Mouse (Mus musculus) neural tube, embryonic 15.5 days (tissue): ENCODE measurements around the gene Gnb1l. TPM values are rescaled to one million over a fixed set of nuclear protein-coding genes. Genes with fewer than 3 reads are reported as not detected.
A peak's percentile ranks its signal among the peaks of the same experiment; 100 is the strongest.

Experiments
- ATAC-seq: fragments of 200-750 bp; cut with Nextera tagmentation; 2 replicates; pipeline ENCODE4 v1.8.0; 2017; ENCODE audit warnings: mild to moderate bottlenecking, moderate TSS enrichment, moderate library complexity; ENCODE audit not compliant: low FRiP score
- H3K27ac ChIP-seq: fragments of 300-500 bp; sonication (generic); replicated peaks from 2 replicates; pipeline ENCODE4 v1.5.1; 2015; ENCODE audit warnings: mild to moderate bottlenecking, inconsistent platforms
- H3K27me3 ChIP-seq: fragments of 300-500 bp; sonication (generic); replicated peaks from 2 replicates; pipeline ENCODE4 v1.6.1; 2015; ENCODE audit warnings: inconsistent platforms
- H3K36me3 ChIP-seq: fragments of 300-500 bp; sonication (generic); 2 replicates; pipeline ENCODE4 v1.6.1; 2015; ENCODE audit warnings: inconsistent platforms
- H3K4me1 ChIP-seq: fragments of 300-500 bp; sonication (generic); 2 replicates; pipeline ENCODE4 v1.6.1; 2015; ENCODE audit warnings: inconsistent platforms
- H3K4me2 ChIP-seq: fragments of 300-500 bp; sonication (generic); 2 replicates; pipeline ENCODE4 v1.6.1; 2015; ENCODE audit warnings: inconsistent platforms, mild to moderate bottlenecking, moderate library complexity
- H3K4me3 ChIP-seq: fragments of 300-500 bp; sonication (generic); replicated peaks from 2 replicates; pipeline ENCODE4 v1.5.1; 2015; ENCODE audit warnings: mild to moderate bottlenecking, inconsistent platforms
- H3K9ac ChIP-seq: fragments of 300-500 bp; sonication (generic); replicated peaks from 2 replicates; pipeline ENCODE4 v1.6.1; 2015; ENCODE audit warnings: mild to moderate bottlenecking, inconsistent platforms
- H3K9me3 ChIP-seq: fragments of 300-500 bp; sonication (generic); replicated peaks from 2 replicates; pipeline ENCODE4 v1.6.1; 2016; ENCODE audit warnings: inconsistent platforms
- WGBS: fragments of 180-500 bp; shearing (Covaris S2); methylation state at CpG from one replicate; pipeline ENCODE4 v1.1.7; 2015; ENCODE audit warnings: mixed read lengths; 5-methylcytosine and 5-hydroxymethylcytosine counted together
- polyA plus RNA-seq: library from polyadenylated mRNA; unstranded; fragments of >200 nt; fragmentation: Nextera tagmentation; extraction: Ambion mirVana; gene quantifications from 2 replicates; pipeline ENCODE4 v1.2.1, GENCODE M21; 2015

Gene Gnb1l
- polyA plus RNA-seq, 1 experiment from 2014 or later, result 16.1 TPM

- Histone ChIP-seq H3K4me3 (no peak overlapping the region), H3K36me3 (no peaks in the 10 kb centered on the region), H3K4me1 (peaks cover 49% of the 10 kb centered on the region), H3K9me3 (no peaks in the 10 kb centered on the region), H3K27ac (no peak overlapping the region), H3K27me3 (peaks cover 93% of the 10 kb centered on the region), H3K9ac (no peak overlapping the region), H3K4me2 (no peak overlapping the region)
- WGBS, result 19% methylated on average over 9 of the region's 9 CpGs
- ATAC-seq, result no peak
These were observed 90.6 kb downstream of the Gnb1l start for GRCm38 (mm10) chr16:18589080-18589621.

- ATAC-seq, result no peak
- WGBS, result 1% methylated on average over 48 of the region's 48 CpGs
- H3K9ac ChIP-seq, result no peak within 1 kb of the TSS
These were observed 91.6 kb downstream of the Gnb1l start, which contains the start of gene Tbx1 for GRCm38 (mm10) chr16:18589804-18590790. Gene Tbx1 (minus strand): TSS chr16:18590671.

DNA sequence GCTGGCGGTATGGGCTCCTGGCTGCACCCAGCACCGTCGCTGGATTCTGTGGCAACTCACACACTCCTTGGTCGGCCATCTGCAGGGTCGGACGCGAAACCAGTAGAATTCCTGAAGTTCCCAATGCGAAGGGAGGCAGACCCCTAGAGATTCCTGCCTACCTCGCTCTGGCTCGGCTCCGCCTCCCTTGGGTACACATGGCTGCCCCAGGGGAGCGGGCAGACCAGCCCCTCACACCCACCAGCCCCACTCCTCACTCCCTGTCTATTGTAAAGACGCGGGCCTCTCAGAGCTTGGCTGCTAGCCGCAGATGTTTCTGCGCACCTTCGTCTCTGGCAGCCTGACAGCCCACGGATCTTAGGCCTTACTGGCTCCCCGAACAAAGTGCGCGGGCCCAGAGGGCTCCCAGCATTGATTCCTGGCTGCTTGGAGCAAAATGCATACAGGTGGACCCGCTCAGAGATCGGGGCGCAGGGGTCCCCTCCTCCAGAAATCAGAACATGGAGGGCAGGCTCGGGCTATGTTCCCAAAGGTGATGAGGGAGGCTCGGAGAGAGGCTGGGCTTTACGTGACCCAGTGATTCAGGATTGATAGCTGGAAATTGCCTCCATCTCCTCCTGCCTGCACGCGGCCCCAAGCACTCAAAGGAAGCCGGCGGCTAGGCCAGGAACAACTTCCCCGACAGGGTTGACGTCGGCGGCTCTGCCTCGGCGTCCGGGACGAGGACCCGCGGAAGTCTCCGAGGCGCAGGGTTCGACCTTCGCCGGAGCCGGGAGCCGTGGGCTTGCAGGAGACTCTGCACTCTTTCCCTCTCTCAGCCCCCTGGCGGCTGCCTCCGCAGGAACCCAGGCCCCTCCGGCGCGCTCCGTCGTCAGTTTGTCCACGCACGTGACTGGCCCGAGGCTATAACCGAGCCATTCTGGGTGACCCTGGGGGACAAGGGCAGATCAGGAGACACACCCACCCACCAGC, 92.8 kb downstream of the Gnb1l start:
- no peaks in the 10 kb centered on the region for H3K36me3 ChIP-seq
- WGBS, result 2% methylated on average over 53 of the region's 59 CpGs
- no peak overlapping the region for H3K9ac ChIP-seq
- H3K4me1 ChIP-seq, result peaks cover 40% of the 10 kb centered on the region
- no peak overlapping the region for H3K27ac ChIP-seq
- peaks cover 83% of the 10 kb centered on the region for H3K27me3 ChIP-seq
- peak overlapping the region; percentile 47 for H3K4me2 ChIP-seq
- no peak for ATAC-seq
- H3K4me3 ChIP-seq, result peak overlapping the region; percentile 17; the same call in 1 of the 2 replicates
- no peaks in the 10 kb centered on the region for H3K9me3 ChIP-seq

More at GRCm38 (mm10) chr16:18589804-18590790, 91.6 kb downstream of the Gnb1l start, which contains the start of gene Tbx1:
- Histone ChIP-seq H3K4me2 (peak within 1 kb of the TSS; percentile 47), H3K27ac (no peak within 1 kb of the TSS), H3K4me1 (peaks cover 49% of the 10 kb centered on the region), H3K9me3 (no peaks in the 10 kb centered on the region), H3K27me3 (peaks cover 91% of the 10 kb centered on the region), H3K36me3 (no peaks in the 10 kb centered on the region), H3K4me3 (peak within 1 kb of the TSS; percentile 17)

GRCm38 (mm10) chr16:18593930-18594329, 95.4 kb downstream of the Gnb1l start:
- Histone ChIP-seq H3K4me2 (no peak overlapping the region), H3K4me3 (no peak overlapping the region), H3K9ac (no peak overlapping the region), H3K4me1 (peaks cover 20% of the 10 kb centered on the region), H3K9me3 (no peaks in the 10 kb centered on the region), H3K27ac (no peak overlapping the region), H3K36me3 (no peaks in the 10 kb centered on the region), H3K27me3 (peaks cover 68% of the 10 kb centered on the region)
- 71% methylated on average over 2 of the region's 2 CpGs for WGBS
- ATAC-seq, result no peak

- Histone ChIP-seq H3K9ac (no peak overlapping the region), H3K27ac (no peak overlapping the region), H3K4me1 (peaks cover 7% of the 10 kb centered on the region), H3K4me2 (no peak overlapping the region), H3K9me3 (no peaks in the 10 kb centered on the region), H3K36me3 (no peaks in the 10 kb centered on the region), H3K27me3 (peaks cover 45% of the 10 kb centered on the region), H3K4me3 (no peak overlapping the region)
- ATAC-seq, result no peak
- 59% methylated on average over 5 of the region's 5 CpGs for WGBS
These were observed 97.7 kb downstream of the Gnb1l start for GRCm38 (mm10) chr16:18596255-18596654.

DNA sequence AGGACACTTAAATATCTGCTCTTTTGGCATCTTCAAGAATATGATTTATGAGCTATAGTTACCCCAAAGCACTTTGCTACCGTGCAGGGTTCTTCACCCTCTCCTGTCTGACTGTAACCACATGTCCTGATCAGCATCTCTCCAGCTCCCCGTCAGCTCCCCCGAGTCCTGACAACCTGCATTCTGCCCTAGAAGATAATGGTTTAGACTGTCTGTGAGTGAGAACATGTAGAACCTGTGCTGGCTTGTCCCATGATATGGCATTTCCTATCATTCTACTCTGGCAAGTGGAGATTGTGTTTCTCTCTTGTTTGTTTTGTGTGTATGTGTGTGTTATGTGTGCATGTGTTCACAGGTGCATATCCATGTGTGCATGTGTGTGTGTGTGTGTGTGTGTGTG, 99.5 kb downstream of the Gnb1l start:
- H3K36me3 ChIP-seq, result no peaks in the 10 kb centered on the region
- peaks cover 30% of the 10 kb centered on the region for H3K27me3 ChIP-seq
- no peak overlapping the region for H3K4me2 ChIP-seq
- H3K27ac ChIP-seq, result no peak overlapping the region
- H3K9ac ChIP-seq, result no peak overlapping the region
- no peaks in the 10 kb centered on the region for H3K9me3 ChIP-seq
- no peak overlapping the region for H3K4me3 ChIP-seq
- ATAC-seq, result no peak
- no peaks in the 10 kb centered on the region for H3K4me1 ChIP-seq
- 77% methylated on average over 3 of the region's 3 CpGs for WGBS

DNA sequence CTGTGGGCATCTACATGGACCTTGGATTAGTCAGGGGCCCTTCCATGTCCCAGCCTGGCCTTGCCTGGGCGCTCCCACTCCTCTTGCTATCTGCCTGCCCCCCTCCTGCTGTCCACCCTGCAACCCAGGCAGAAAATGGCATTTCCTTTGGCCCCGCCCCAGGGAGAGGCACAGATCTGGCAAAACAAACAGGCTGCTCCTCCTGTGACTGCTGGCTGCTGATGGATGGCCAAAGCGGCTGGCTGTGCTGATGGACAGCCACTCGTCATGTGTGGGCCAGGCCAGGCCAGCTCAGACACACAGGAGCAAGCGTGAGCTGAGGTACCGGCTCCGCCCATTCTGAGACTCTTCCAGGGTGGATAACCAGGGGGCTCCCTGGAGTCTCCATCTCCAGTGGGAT, 102.9 kb downstream of the Gnb1l start:
- no peaks in the 10 kb centered on the region for H3K9me3 ChIP-seq
- H3K36me3 ChIP-seq, result no peaks in the 10 kb centered on the region
- H3K4me3 ChIP-seq, result no peak overlapping the region
- H3K27me3 ChIP-seq, result peaks cover 8% of the 10 kb centered on the region
- no peak for ATAC-seq
- H3K27ac ChIP-seq, result no peak overlapping the region
- 69% methylated on average over 7 of the region's 7 CpGs for WGBS
- no peaks in the 10 kb centered on the region for H3K4me1 ChIP-seq
- no peak overlapping the region for H3K9ac ChIP-seq
- H3K4me2 ChIP-seq, result no peak overlapping the region

DNA sequence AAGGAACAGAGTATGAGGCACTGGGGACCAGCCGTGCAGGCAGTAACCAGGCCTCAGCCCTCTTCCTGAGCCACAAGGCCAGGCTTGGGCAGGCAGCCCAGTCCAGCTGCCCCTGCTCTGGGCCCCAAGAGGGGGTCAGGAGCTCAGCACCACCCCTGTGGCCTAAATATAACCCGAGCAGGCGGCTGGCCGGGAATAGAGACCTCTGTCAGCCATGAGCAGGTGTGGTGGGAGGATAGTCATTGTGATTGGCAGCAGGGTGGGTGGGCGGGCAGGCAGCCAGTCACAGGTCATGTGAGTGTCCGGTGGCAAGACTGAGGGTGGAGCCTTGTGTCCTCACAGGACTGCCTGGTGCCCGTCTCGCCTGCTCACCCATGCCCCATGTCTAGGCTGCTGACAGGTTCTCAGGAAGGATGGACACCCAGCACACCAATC, 105.8 kb downstream of the Gnb1l start:
- Histone ChIP-seq H3K4me1 (peaks cover 4% of the 10 kb centered on the region; the same call in 1 of the 2 replicates), H3K9ac (no peak overlapping the region), H3K4me2 (no peak overlapping the region), H3K4me3 (no peak overlapping the region), H3K27ac (no peak overlapping the region), H3K9me3 (no peaks in the 10 kb centered on the region), H3K36me3 (no peaks in the 10 kb centered on the region), H3K27me3 (peaks cover 7% of the 10 kb centered on the region; the same call in 1 of the 2 replicates)
- no peak for ATAC-seq
- 67% methylated on average over 8 of the region's 8 CpGs for WGBS

GRCm38 (mm10) chr16:18605705-18606104, 107.2 kb downstream of the Gnb1l start:
- no peak for ATAC-seq
- Histone ChIP-seq H3K4me2 (no peak overlapping the region), H3K4me1 (peaks cover 4% of the 10 kb centered on the region; the same call in 1 of the 2 replicates), H3K27ac (no peak overlapping the region), H3K27me3 (peaks cover 10% of the 10 kb centered on the region; the same call in 1 of the 2 replicates), H3K9me3 (no peaks in the 10 kb centered on the region), H3K4me3 (no peak overlapping the region), H3K9ac (no peak overlapping the region), H3K36me3 (no peaks in the 10 kb centered on the region)
- WGBS, result 74% methylated on average over 5 of the region's 5 CpGs

DNA sequence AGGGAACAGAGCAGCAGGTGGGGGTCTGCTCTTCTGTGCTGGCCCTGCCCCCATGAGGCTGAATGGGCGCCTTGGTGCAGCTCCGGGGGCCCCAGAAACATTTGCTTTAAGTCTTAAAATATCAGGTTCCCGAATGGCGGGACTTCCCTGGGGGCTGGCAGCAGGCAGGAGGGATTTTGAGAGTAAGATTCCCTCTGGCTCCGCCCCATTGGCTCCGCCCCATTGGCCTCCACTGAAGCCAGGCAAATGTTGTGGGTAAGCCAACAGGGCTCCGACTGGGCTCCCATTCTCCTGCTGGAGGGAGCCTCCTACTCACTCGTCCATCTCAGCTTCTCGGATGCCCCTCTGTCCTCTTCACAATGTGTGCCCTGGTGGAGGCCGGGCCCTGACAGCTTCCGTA, 109.7 kb downstream of the Gnb1l start:
- Histone ChIP-seq H3K4me1 (peaks cover 4% of the 10 kb centered on the region; the same call in 1 of the 2 replicates), H3K27me3 (peaks cover 10% of the 10 kb centered on the region; the same call in 1 of the 2 replicates), H3K4me3 (no peak overlapping the region), H3K4me2 (0 out of 2 replicates have a peak overlapping the region, but pooled peaks have one; percentile 22), H3K27ac (no peak overlapping the region), H3K9ac (no peak overlapping the region), H3K36me3 (no peaks in the 10 kb centered on the region), H3K9me3 (no peaks in the 10 kb centered on the region)
- ATAC-seq, result no peak
- 5% methylated on average over 11 of the region's 11 CpGs for WGBS

DNA sequence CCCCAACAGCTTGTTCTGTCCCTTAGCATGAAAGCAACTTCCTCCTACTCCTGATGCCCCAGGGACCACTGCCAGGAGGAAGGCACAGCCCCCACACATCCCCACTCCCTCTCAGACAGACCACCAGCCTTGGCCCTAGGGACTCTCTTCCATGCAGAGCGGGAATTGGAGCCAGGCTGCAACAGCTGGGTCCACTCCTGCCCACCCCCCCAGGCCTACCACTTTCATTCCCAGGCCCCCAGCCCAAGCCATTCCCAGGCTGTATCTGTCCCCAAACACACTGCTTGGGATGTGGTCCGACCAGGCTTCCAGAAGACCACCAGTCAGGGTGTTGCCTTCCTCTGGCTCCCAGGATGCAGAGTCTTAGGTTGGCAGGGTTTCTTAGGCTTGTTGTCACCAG, 110.6 kb downstream of the Gnb1l start:
- peaks cover 13% of the 10 kb centered on the region; the same call in 1 of the 2 replicates for H3K27me3 ChIP-seq
- ATAC-seq, result no peak
- 73% methylated on average over 2 of the region's 2 CpGs for WGBS

More for the DNA sequence above, 110.6 kb downstream of the Gnb1l start:
- H3K4me3 ChIP-seq, result no peak overlapping the region
- no peaks in the 10 kb centered on the region for H3K36me3 ChIP-seq
- H3K4me1 ChIP-seq, result peaks cover 4% of the 10 kb centered on the region; the same call in 1 of the 2 replicates
- H3K27ac ChIP-seq, result no peak overlapping the region
- no peak overlapping the region for H3K9ac ChIP-seq
- H3K4me2 ChIP-seq, result no peak overlapping the region
- H3K9me3 ChIP-seq, result no peaks in the 10 kb centered on the region
